Mouse (Mus musculus) liver, embryonic 12.5 days (tissue): ENCODE data around the gene Taf13. TPM values are rescaled to one million over a fixed set of nuclear protein-coding genes. Genes with fewer than 3 reads are reported as not detected.

ENCODE experiments used
- ATAC-seq: fragments of 200-750 bp; cut with Nextera tagmentation; 2 replicates; pipeline ENCODE4 v1.8.0; 2017; ENCODE audit warnings: moderate number of reproducible peaks, mild to moderate bottlenecking, moderate library complexity
- H3K27ac ChIP-seq: fragments of 300-500 bp; sonication (generic); 2 replicates; pipeline ENCODE4 v1.5.1; 2016; ENCODE audit warnings: mild to moderate bottlenecking
- H3K27me3 ChIP-seq: fragments of 300-500 bp; sonication (generic); replicated peaks from 2 replicates; pipeline ENCODE4 v1.6.1; 2016; ENCODE audit warnings: mild to moderate bottlenecking, moderate library complexity
- H3K36me3 ChIP-seq: fragments of 300-500 bp; sonication (generic); 2 replicates; pipeline ENCODE4 v1.6.1; 2016; ENCODE audit warnings: mild to moderate bottlenecking, moderate library complexity
- H3K4me1 ChIP-seq: fragments of 300-500 bp; sonication (generic); 2 replicates; pipeline ENCODE4 v1.6.1; 2016
- H3K4me2 ChIP-seq: fragments of 300-500 bp; sonication (generic); 2 replicates; pipeline ENCODE4 v1.6.1; 2016; ENCODE audit warnings: mild to moderate bottlenecking, moderate library complexity
- H3K4me3 ChIP-seq: fragments of 300-500 bp; sonication (generic); 2 replicates; pipeline ENCODE4 v1.5.1; 2016; ENCODE audit warnings: mild to moderate bottlenecking, moderate library complexity
- H3K9ac ChIP-seq: fragments of 300-500 bp; sonication (generic); 2 replicates; pipeline ENCODE4 v1.6.1; 2016; ENCODE audit warnings: mild to moderate bottlenecking, moderate library complexity
- H3K9me3 ChIP-seq: fragments of 300-500 bp; sonication (generic); replicated peaks from 2 replicates; pipeline ENCODE4 v1.6.1; 2016; ENCODE audit warnings: mild to moderate bottlenecking, moderate library complexity
- WGBS: fragments of 180-500 bp; shearing (Covaris S2); methylation state at CpG from one replicate; pipeline ENCODE4 v1.1.7; 2016; ENCODE audit not compliant: insufficient replicate concordance; 5-methylcytosine and 5-hydroxymethylcytosine counted together
- microRNA-seq: library from miRNA; unstranded; fragments of <30 nt; microRNA quantifications from one replicate; pipeline ENCODE4, GENCODE M21; 2017
- polyA plus RNA-seq: library from polyadenylated mRNA; unstranded; fragments of >200 nt; fragmentation: Nextera tagmentation; extraction: Ambion mirVana; gene quantifications from 2 replicates; pipeline ENCODE4 v1.2.1, GENCODE M21; 2016

Taf13 gene
- polyA plus RNA-seq, 1 experiment from 2014 or later, result 16.4 TPM

GRCm38 (mm10) chr3:108588446-108588845, 16.9 kb downstream of the Taf13 start:
- Histone ChIP-seq H3K4me3 (no peak overlapping the region), H3K27me3 (no peaks in the 10 kb centered on the region), H3K4me2 (no peak overlapping the region), H3K9ac (no peak overlapping the region), H3K4me1 (peaks cover 18% of the 10 kb centered on the region), H3K9me3 (no peaks in the 10 kb centered on the region), H3K27ac (no peak overlapping the region), H3K36me3 (no peaks in the 10 kb centered on the region)
- no peak for ATAC-seq
- WGBS, result 48% methylated on average over 2 of the region's 2 CpGs

- H3K4me1 ChIP-seq, result peaks cover 18% of the 10 kb centered on the region
- peak within 1 kb of the TSS; percentile 89 for H3K4me3 ChIP-seq
- WGBS, result 3% methylated on average over 44 of the region's 44 CpGs
- no peaks in the 10 kb centered on the region for H3K9me3 ChIP-seq
- H3K4me2 ChIP-seq, result peak within 1 kb of the TSS; percentile 100
- ATAC-seq, result peak; percentile 99
- H3K36me3 ChIP-seq, result no peaks in the 10 kb centered on the region
- H3K27me3 ChIP-seq, result no peaks in the 10 kb centered on the region
- peak within 1 kb of the TSS; percentile 84 for H3K9ac ChIP-seq
- peak within 1 kb of the TSS; percentile 83 for H3K27ac ChIP-seq
Measured at GRCm38 (mm10) chr3:108590786-108591529, 19.5 kb downstream of the Taf13 start, which contains the start of gene Wdr47. Gene Wdr47, plus strand, starts transcription at chr3:108591279.

GRCm38 (mm10) chr3:108591530-108592522, 20.3 kb downstream of the Taf13 start:
- peak overlapping the region; percentile 100 for H3K4me2 ChIP-seq
- peak overlapping the region; percentile 84 for H3K9ac ChIP-seq
- no peaks in the 10 kb centered on the region for H3K36me3 ChIP-seq
- H3K4me1 ChIP-seq, result peaks cover 18% of the 10 kb centered on the region
- H3K27ac ChIP-seq, result peak overlapping the region; percentile 83
- H3K4me3 ChIP-seq, result peak overlapping the region; percentile 89
- H3K27me3 ChIP-seq, result no peaks in the 10 kb centered on the region
- no peaks in the 10 kb centered on the region for H3K9me3 ChIP-seq
- ATAC-seq, result no peak; the same call in 1 of the 2 replicates
- WGBS, result under 1% methylated on average over 60 of the region's 61 CpGs

GRCm38 (mm10) chr3:108608906-108609305, 37.4 kb downstream of the Taf13 start:
- no peaks in the 10 kb centered on the region for H3K27me3 ChIP-seq
- H3K4me1 ChIP-seq, result no peaks in the 10 kb centered on the region
- no peak overlapping the region for H3K27ac ChIP-seq
- H3K4me2 ChIP-seq, result no peak overlapping the region
- no peak for ATAC-seq
- H3K9ac ChIP-seq, result no peak overlapping the region
- 24% methylated on average over 3 of the region's 3 CpGs for WGBS
- no peak overlapping the region for H3K4me3 ChIP-seq
- H3K9me3 ChIP-seq, result no peaks in the 10 kb centered on the region
- no peaks in the 10 kb centered on the region for H3K36me3 ChIP-seq

Small RNA genes lying within 50 kb of the gene (microRNA-seq; reads per million reads assigned to microRNA genes)
- not detected for gene Gm22860

Other genes starting within 250 kb of the Taf13 start
- 0.19 TPM in 1 of 2 replicates, not detected in the other for gene Mybphl, start 206.8 kb upstream of the Taf13 start, polyA plus RNA-seq
- 20.2 and 21.2 TPM in 2 replicates for gene Psrc1, start 187.9 kb upstream of the Taf13 start, polyA plus RNA-seq
- 0.49 and 0.93 TPM in 2 replicates for gene Celsr2, start 156.1 kb upstream of the Taf13 start, polyA plus RNA-seq
- gene Sars, start 126.5 kb upstream of the Taf13 start, polyA plus RNA-seq, result 132 and 134 TPM in 2 replicates
- gene 1700013F07Rik, start 37.5 kb upstream of the Taf13 start, polyA plus RNA-seq, result not detected in 2 replicates
- gene 5330417C22Rik, start 35.2 kb upstream of the Taf13 start, polyA plus RNA-seq, result 0.08 and 0.13 TPM in 2 replicates
- 17.8 and 19.8 TPM in 2 replicates for gene Tmem167b, start 9.2 kb upstream of the Taf13 start, polyA plus RNA-seq
- gene Wdr47, start 19.6 kb downstream of the Taf13 start, polyA plus RNA-seq, result 3.0 and 3.5 TPM in 2 replicates
- 44.4 and 47.1 TPM in 2 replicates for gene Clcc1, start 82.2 kb downstream of the Taf13 start, polyA plus RNA-seq
- gene Gpsm2, start 150.6 kb downstream of the Taf13 start, polyA plus RNA-seq, result 51.1 and 53.9 TPM in 2 replicates
- 0.24 and 0.37 TPM in 2 replicates for gene Aknad1, start 168.0 kb downstream of the Taf13 start, polyA plus RNA-seq